Mouse (Mus musculus) forebrain, embryonic 16.5 days (tissue): ENCODE data around the gene Elmo1. TPM values are rescaled to one million over a fixed set of nuclear protein-coding genes. Genes with fewer than 3 reads are reported as not detected.
A peak's percentile ranks its signal among the peaks of the same experiment; 100 is the strongest.

ENCODE experiments used
- ATAC-seq: fragments of 200-750 bp; cut with Nextera tagmentation; 2 replicates; pipeline ENCODE4 v1.8.0; 2017; ENCODE audit warnings: mild to moderate bottlenecking, moderate library complexity
- H3K27ac ChIP-seq: fragments of 300-500 bp; sonication (generic); 2 replicates; pipeline ENCODE4 v1.5.1; 2014; ENCODE audit warnings: low read length, control low read depth
- H3K27me3 ChIP-seq: fragments of 300-500 bp; sonication (generic); replicated peaks from 2 replicates; pipeline ENCODE4 v1.6.1; 2014; ENCODE audit warnings: low read length; ENCODE audit not compliant: control insufficient read depth, insufficient read depth
- H3K36me3 ChIP-seq: fragments of 300-500 bp; sonication (generic); 2 replicates; pipeline ENCODE4 v1.6.1; 2014; ENCODE audit not compliant: control insufficient read depth, insufficient read depth
- H3K4me1 ChIP-seq: fragments of 300-500 bp; sonication (generic); replicated peaks from 2 replicates; pipeline ENCODE4 v1.6.1; 2014; ENCODE audit warnings: low read length; ENCODE audit not compliant: control insufficient read depth, insufficient read depth
- H3K4me2 ChIP-seq: fragments of 300-500 bp; sonication (generic); 2 replicates; pipeline ENCODE4 v1.6.1; 2014; ENCODE audit warnings: mild to moderate bottlenecking, low read length, control low read depth
- H3K4me3 ChIP-seq: fragments of 300-500 bp; sonication (generic); replicated peaks from 2 replicates; pipeline ENCODE4 v1.5.1; 2014; ENCODE audit warnings: mild to moderate bottlenecking, low read length, control low read depth
- H3K9ac ChIP-seq: fragments of 300-500 bp; sonication (generic); replicated peaks from 2 replicates; pipeline ENCODE4 v1.6.1; 2014; ENCODE audit warnings: low read depth, low read length, control low read depth
- H3K9me3 ChIP-seq: fragments of 300-500 bp; sonication (generic); 2 replicates; pipeline ENCODE4 v1.6.1; 2016; ENCODE audit warnings: low read length; ENCODE audit not compliant: control insufficient read depth
- WGBS: fragments of 180-500 bp; shearing (Covaris S2); extraction: QIAGEN DNeasy Blood & Tissue Kit; methylation state at CpG from one replicate; pipeline ENCODE4 v1.1.7; 2014; 5-methylcytosine and 5-hydroxymethylcytosine counted together
- polyA plus RNA-seq: library from polyadenylated mRNA; unstranded; fragments of >200 nt; fragmentation: Nextera tagmentation; extraction: Ambion mirVana; gene quantifications from 2 replicates; pipeline ENCODE4 v1.2.1, GENCODE M21; 2015

The Elmo1 gene
- polyA plus RNA-seq, 1 experiment from 2014 or later = 42.4 TPM

DNA sequence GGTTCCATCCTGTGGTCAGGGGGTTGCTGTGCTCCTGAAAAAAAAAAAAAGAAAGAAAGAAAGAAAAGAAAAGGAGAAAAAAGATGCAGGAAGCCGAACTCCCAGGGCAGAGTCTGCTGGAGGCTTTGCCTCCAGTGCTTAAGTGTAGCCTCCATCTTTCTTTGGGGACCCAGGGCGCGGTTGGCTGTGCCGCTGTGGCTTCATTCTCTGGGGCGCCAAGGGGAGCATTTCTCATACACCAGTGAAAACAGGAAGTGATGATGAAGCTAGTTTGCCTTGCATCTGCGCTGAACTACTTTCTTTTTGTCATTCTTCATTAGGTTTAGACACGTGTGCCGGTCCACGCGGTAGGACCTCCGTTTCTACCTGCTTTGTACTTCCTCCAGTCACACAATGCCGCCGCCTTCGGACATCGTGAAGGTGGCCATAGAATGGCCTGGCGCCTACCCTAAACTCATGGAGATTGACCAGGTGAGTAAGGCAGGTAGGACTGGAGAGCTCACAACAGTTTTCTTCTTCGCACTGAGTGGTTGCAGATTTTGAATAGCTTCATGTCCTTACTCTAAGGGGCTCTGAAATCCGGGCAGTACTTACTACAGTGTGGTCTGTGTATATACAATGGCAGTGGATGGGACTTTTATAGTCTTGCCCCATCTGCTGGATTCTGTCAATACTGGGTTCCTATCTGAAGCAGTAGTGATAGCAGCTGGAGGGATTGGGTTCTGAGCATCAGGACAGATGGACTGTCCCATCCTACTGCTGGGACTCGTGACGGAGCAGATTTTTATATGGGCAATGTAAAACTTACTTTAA lies 94.8 kb downstream of the Elmo1 start:
- peaks cover 24% of the 10 kb centered on the region for H3K4me1 ChIP-seq
- no peaks in the 10 kb centered on the region for H3K36me3 ChIP-seq
- H3K4me3 ChIP-seq = no peak overlapping the region
- no peak for ATAC-seq
- H3K27me3 ChIP-seq = no peaks in the 10 kb centered on the region
- H3K9me3 ChIP-seq = no peaks in the 10 kb centered on the region
- H3K4me2 ChIP-seq = no peak overlapping the region
- H3K27ac ChIP-seq = no peak overlapping the region
- H3K9ac ChIP-seq = no peak overlapping the region
- WGBS = 95% methylated on average over 20 of the region's 20 CpGs

GRCm38 (mm10) chr13:20185847-20186213 lies 95.4 kb downstream of the Elmo1 start:
- Histone ChIP-seq H3K4me2 (no peak overlapping the region), H3K27ac (no peak overlapping the region), H3K9me3 (no peaks in the 10 kb centered on the region), H3K36me3 (no peaks in the 10 kb centered on the region), H3K4me1 (peaks cover 24% of the 10 kb centered on the region), H3K27me3 (no peaks in the 10 kb centered on the region), H3K9ac (no peak overlapping the region), H3K4me3 (no peak overlapping the region)
- no peak for ATAC-seq
- 73% methylated on average over 4 of the region's 4 CpGs for WGBS

DNA sequence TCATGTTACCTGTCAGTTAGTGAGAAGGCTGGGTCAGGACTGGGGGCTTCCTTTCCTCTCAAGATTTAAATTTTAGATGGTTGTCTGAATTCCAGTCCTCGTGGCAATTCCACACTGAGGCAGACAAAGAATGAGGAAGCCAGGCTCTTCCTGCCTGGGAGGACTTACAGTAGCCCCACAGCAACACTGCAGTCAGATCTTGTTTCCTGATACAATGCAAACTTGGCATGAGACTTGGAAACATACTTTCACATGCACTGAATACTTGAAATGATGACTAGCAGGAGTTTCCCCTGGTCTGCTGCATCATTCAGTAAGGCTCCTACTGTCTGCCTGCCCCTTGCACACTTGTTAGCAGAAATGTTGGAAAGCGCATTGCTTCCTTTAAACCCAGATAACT lies 97.3 kb downstream of the Elmo1 start:
- no peak for ATAC-seq
- no peak overlapping the region for H3K4me2 ChIP-seq
- WGBS = 80% methylated on average over 2 of the region's 2 CpGs
- peaks cover 20% of the 10 kb centered on the region for H3K4me1 ChIP-seq
- no peaks in the 10 kb centered on the region for H3K27me3 ChIP-seq
- no peaks in the 10 kb centered on the region for H3K36me3 ChIP-seq
- no peak overlapping the region for H3K4me3 ChIP-seq
- H3K9ac ChIP-seq = no peak overlapping the region
- no peaks in the 10 kb centered on the region for H3K9me3 ChIP-seq
- no peak overlapping the region for H3K27ac ChIP-seq

DNA sequence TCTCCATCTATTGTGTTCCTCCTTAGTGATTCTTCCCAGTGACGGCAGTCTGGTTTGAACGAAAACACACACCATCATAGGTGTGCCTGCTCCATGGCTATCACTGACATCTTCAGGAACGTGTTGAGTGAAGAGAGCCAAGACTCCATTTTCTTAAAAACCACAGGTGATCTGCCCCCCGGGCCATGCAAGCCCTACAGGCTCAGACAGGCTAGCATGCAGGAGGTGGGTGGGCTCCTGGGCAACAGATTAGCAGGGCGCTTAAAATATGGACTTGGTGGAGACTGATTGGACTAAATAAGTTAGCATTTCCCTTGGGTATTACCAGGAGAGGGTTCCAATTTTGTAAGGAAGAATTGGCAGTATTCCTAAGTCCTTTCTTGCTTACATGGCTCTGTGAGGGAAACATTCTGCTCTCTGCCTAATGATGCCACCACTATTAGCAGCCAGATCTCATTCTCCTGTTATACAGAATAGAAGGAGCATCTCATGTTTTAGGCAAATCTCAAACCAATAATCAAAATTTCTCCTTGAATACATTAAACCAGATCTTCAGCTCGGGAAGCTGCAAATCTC lies 101.7 kb downstream of the Elmo1 start:
- 70% methylated on average over 6 of the region's 6 CpGs for WGBS
- Histone ChIP-seq H3K9ac (no peak overlapping the region), H3K27ac (no peak overlapping the region), H3K9me3 (no peaks in the 10 kb centered on the region), H3K4me2 (no peak overlapping the region), H3K27me3 (no peaks in the 10 kb centered on the region), H3K36me3 (no peaks in the 10 kb centered on the region), H3K4me1 (peaks cover 5% of the 10 kb centered on the region), H3K4me3 (no peak overlapping the region)
- peak; percentile 50; the same call in 1 of the 2 replicates for ATAC-seq

- Histone ChIP-seq H3K9ac (no peak overlapping the region), H3K4me2 (no peak overlapping the region), H3K4me3 (no peak overlapping the region), H3K27ac (no peak overlapping the region), H3K27me3 (no peaks in the 10 kb centered on the region), H3K36me3 (no peaks in the 10 kb centered on the region), H3K4me1 (no peaks in the 10 kb centered on the region), H3K9me3 (no peaks in the 10 kb centered on the region)
- WGBS = 68% methylated on average over 2 of the region's 2 CpGs
- no peak for ATAC-seq
Observed at GRCm38 (mm10) chr13:20200582-20200981, 110.2 kb downstream of the Elmo1 start.

- no peaks in the 10 kb centered on the region for H3K27me3 ChIP-seq
- WGBS = 97% methylated on average over 4 of the region's 4 CpGs
- no peak overlapping the region for H3K9ac ChIP-seq
- H3K9me3 ChIP-seq = no peaks in the 10 kb centered on the region
- no peak overlapping the region for H3K4me2 ChIP-seq
- ATAC-seq = no peak
- H3K4me3 ChIP-seq = no peak overlapping the region
- H3K4me1 ChIP-seq = no peaks in the 10 kb centered on the region
- no peak overlapping the region for H3K27ac ChIP-seq
- no peaks in the 10 kb centered on the region for H3K36me3 ChIP-seq
Observed at GRCm38 (mm10) chr13:20202617-20203016, 112.2 kb downstream of the Elmo1 start.

GRCm38 (mm10) chr13:20204165-20204564 lies 113.8 kb downstream of the Elmo1 start:
- Histone ChIP-seq H3K4me1 (peaks cover 6% of the 10 kb centered on the region), H3K9me3 (no peaks in the 10 kb centered on the region), H3K27me3 (no peaks in the 10 kb centered on the region), H3K4me3 (no peak overlapping the region), H3K27ac (no peak overlapping the region), H3K4me2 (no peak overlapping the region), H3K9ac (no peak overlapping the region), H3K36me3 (no peaks in the 10 kb centered on the region)
- ATAC-seq = no peak

DNA sequence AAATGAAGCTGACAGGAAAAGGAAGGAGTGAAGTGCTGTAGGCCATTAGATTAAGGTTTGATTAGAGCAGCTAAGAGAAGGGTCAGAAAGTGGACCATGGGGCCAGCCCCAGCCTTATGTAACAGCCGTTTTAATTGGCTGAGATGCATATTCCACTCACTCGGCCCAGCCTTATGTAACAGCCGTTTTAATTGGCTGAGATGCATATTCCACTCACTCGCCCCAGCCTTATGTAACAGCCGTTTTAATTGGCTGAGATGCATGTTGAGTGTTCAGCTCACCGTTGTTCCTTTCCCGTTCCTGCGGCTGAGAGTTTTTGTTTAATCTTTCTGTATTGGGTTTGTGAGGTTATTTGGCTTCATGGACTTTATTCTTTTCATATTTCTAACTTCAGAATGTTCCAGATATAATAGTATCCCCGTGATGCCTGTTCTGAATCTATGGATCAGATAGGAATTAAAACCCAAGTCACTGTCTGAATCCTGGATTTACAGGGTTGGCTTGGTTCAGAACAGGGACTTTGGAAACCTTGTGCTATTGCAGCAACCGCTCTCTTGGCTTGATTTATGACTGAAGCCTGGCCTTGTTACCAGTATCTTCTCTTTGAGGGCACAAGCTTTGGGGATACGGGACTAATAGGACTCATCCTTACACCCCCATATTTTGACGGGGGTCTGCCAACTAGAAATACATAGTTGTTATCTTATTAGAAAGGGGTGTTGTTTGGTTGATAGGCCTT lies 114.8 kb downstream of the Elmo1 start:
- Histone ChIP-seq H3K9ac (no peak overlapping the region), H3K9me3 (no peaks in the 10 kb centered on the region), H3K4me2 (no peak overlapping the region), H3K27me3 (no peaks in the 10 kb centered on the region), H3K4me1 (peaks cover 6% of the 10 kb centered on the region), H3K27ac (no peak overlapping the region), H3K4me3 (no peak overlapping the region), H3K36me3 (no peaks in the 10 kb centered on the region)
- peak; percentile 24; the same call in 1 of the 2 replicates for ATAC-seq
- 80% methylated on average over 12 of the region's 12 CpGs for WGBS

GRCm38 (mm10) chr13:20205746-20206145 lies 115.3 kb downstream of the Elmo1 start:
- Histone ChIP-seq H3K27ac (no peak overlapping the region), H3K4me3 (no peak overlapping the region), H3K9me3 (no peaks in the 10 kb centered on the region), H3K27me3 (no peaks in the 10 kb centered on the region), H3K36me3 (no peaks in the 10 kb centered on the region), H3K4me1 (peaks cover 6% of the 10 kb centered on the region), H3K4me2 (no peak overlapping the region), H3K9ac (no peak overlapping the region)
- no peak for ATAC-seq
- WGBS = 82% methylated on average over 2 of the region's 2 CpGs
